7 mouse cellular contexts compared by ENCODE assay signal in genomic region chr9:96196636-96197181, GRCm38 (mm10). TPM values are rescaled to one million over a fixed set of nuclear protein-coding genes. Genes with fewer than 3 reads are reported as not detected.
DNase-seq lines count a peak whose midpoint lies in the region; ATAC-seq lines count a peak whose summit lies in the region.

No protein-coding gene starts in this region.

- peak; percentile 60 to 88 for DNase-seq in adrenal gland, adult (ENCODE audit: inconsistent age in 2 of 2, low spot score in 1 of 2)
- DNase-seq in cerebellum, postnatal 4 days (ENCODE audit: low spot score in 2 of 2), result peak; percentile 27 to 31
- peak; percentile 47 for DNase-seq in gastrocnemius, adult 18-20 months (ENCODE audit: low spot score)
- peak; percentile 68 for DNase-seq in induced T-regulatory cell, adult 2 months (ENCODE audit: low read depth)
- DNase-seq in limb, embryonic 10.5 days (ENCODE audit: low spot score), result peak; percentile 69
- peak; percentile 94 for DNase-seq in midbrain, embryonic 11.5 days (ENCODE audit: low spot score, missing footprints)
- DNase-seq in spleen, adult 18-20 months, result peak; percentile 14 to 41

- H3K4me1 ChIP-seq in limb, embryonic 10.5 days, result peaks cover 26% of the 10 kb centered on the region
- H3K4me1 ChIP-seq in midbrain, embryonic 11.5 days (ENCODE audit: control insufficient read depth, insufficient read depth, low read length), result peaks cover 11% of the 10 kb centered on the region; the same call in 1 of the 2 replicates

- WGBS in limb, embryonic 10.5 days, result under 1% methylated on average over 20 of the region's 20 CpGs
- under 1% methylated on average over 20 of the region's 20 CpGs for WGBS in midbrain, embryonic 11.5 days

- ATAC-seq in midbrain, embryonic 11.5 days (ENCODE audit: low FRiP score), result 0 out of 2 replicates have a peak, but pooled peaks have one; percentile 9

- no peaks in the 10 kb centered on the region for H3K36me3 ChIP-seq in limb, embryonic 10.5 days
- no peaks in the 10 kb centered on the region for H3K36me3 ChIP-seq in midbrain, embryonic 11.5 days (ENCODE audit: control insufficient read depth, insufficient read depth, low read length)

- peak overlapping the region; percentile 88 for H3K4me3 ChIP-seq in limb, embryonic 10.5 days
- H3K4me3 ChIP-seq in midbrain, embryonic 11.5 days (ENCODE audit: low read depth, low read length), result peak overlapping the region; percentile 84

- peak overlapping the region; percentile 77 for H3K9ac ChIP-seq in midbrain, embryonic 11.5 days (ENCODE audit: low read length)

- H3K4me2 ChIP-seq in midbrain, embryonic 11.5 days, result peak overlapping the region; percentile 98

- H3K27ac ChIP-seq in limb, embryonic 10.5 days, result peak overlapping the region; percentile 94
- H3K27ac ChIP-seq in midbrain, embryonic 11.5 days (ENCODE audit: low read depth, low read length), result peak overlapping the region; percentile 48; the same call in 1 of the 2 replicates

- no peaks in the 10 kb centered on the region for H3K27me3 ChIP-seq in limb, embryonic 10.5 days (ENCODE audit: low read depth, poor library complexity, severe bottlenecking)
- no peaks in the 10 kb centered on the region for H3K27me3 ChIP-seq in midbrain, embryonic 11.5 days (ENCODE audit: control insufficient read depth, insufficient read depth, low read length)

- H3K9me3 ChIP-seq in limb, embryonic 10.5 days (replicated peaks), result no peaks in the 10 kb centered on the region
- H3K9me3 ChIP-seq in midbrain, embryonic 11.5 days (ENCODE audit: control insufficient read depth, low read length), result no peaks in the 10 kb centered on the region

RNA-seq across cellular contexts. Expression of gene Tfdp2, which starts 0.6 kb away (rescaled TPM):
- total RNA-seq in gastrocnemius, adult 18-20 months (2021), result 10 to 100 TPM; 40.3 to 42.8 TPM
- polyA plus RNA-seq in limb, embryonic 10.5 days (2016; fragmentation: Nextera tagmentation; extraction: Ambion mirVana), result 58.5 and 61.6 TPM in 2 replicates
- polyA plus RNA-seq in midbrain, embryonic 11.5 days (2014; fragmentation: Nextera tagmentation; extraction: Ambion mirVana), result 128 and 140 TPM in 2 replicates

Comparison
In these comparisons a context has a peak if more than half of its experiments do, and no peak if none do; other contexts are left out.
1. Peak in every context shown above with its lines: DNase-seq, ATAC-seq, H3K4me3 ChIP-seq and H3K27ac ChIP-seq.
2. DNase-seq: peak in every context shown above with its lines; median percentile 94 in midbrain, embryonic 11.5 days; 74 in adrenal gland, adult; 69 in limb, embryonic 10.5 days; 68 in induced T-regulatory cell, adult 2 months; 47 in gastrocnemius, adult 18-20 months; 29 in cerebellum, postnatal 4 days; 28 in spleen, adult 18-20 months.